Mouse (Mus musculus) adrenal gland, postnatal 14 days (tissue): ENCODE measurements at regions not wholly inside any gene's neighbourhood (a gene's known extent, or its start where the extent isn't known, plus 50 kb on each side); places are given as distances from the start of the nearest gene placed in this dataset.

Experiments used
- DNase-seq: peaks from one replicate; pipeline ENCODE4 v3.0.0; 2021; ENCODE audit warnings: mixed read lengths

DNA sequence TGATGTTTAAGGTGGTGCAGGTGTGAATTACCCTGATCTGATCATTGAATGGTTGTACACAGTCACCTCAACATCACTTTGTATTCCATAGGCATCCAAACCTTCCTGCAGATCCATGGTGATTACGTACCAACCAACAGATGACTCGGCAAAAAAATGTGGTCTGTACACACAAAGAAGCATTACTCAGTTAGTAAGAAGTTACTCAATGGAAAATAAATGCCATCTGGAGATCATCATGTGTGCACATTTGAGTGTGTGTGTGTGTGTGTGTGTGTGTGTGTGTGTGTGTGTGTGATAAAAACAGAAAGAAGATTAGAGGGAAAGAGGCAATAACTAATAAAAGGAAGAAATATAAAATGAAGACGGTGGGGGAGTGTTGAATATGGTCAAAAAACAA, 1512.2 kb upstream of the Gm6569 start:
- DNase-seq, result no peak

DNA sequence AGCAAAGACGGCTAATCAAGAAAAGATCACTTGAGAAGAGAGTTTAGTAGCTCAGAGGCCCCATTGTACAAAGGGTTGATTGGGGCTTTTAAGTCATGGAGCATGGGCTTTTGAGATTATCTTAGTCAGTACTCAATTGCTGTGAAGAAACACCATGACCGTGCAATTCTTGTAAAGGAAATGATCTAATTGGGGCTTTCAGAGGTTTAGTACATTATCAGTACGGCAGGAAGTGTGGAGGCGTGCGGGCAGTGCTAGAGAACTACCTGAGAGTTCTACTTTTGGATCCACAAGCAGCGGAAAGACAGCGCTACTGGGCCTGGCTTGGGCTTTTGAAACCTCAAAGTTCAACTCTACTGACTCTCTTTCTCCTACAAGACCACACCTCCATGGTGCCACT, 1511.2 kb upstream of the Gm6569 start:
- no peak for DNase-seq

DNA sequence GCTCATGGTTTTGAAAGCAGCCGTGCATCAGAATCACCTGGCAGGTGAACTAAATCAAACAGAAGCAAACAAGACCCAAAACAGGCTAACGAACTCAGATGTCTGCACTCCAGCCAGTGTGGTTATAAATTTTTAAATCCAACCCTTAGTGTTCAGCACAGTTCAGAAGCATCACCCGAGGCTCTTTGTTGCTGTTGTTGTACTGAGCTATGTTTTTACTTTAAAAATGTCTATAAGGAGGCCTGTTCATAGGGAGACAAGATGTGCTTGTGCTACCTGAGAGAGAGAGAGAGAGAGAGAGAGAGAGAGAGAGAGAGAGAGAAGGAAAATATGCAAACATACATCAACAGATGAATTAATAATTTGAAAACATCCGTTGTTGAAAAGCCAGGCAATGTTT, 1503.1 kb upstream of the Gm6569 start:
- no peak for DNase-seq

DNA sequence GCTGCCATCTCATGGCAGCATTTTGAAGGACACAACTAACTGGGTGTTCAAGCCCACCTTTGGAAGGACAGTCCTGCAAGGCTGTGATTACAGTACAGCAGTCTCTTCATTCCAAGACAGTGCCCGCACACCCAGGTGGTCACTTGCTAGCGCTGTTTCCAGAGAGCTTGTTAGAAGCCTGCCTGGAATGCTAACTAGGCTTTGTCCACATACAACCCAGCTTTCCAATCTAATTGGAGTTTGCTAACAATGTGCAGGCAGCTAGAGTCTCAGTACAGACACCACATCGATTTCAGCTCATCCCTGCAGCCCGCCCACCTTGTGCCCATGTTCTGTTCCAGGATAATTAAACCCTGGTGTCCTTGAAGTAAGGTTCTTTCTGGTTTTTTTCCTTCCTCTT, 1499.9 kb upstream of the Gm6569 start:
- DNase-seq, result no peak

DNA sequence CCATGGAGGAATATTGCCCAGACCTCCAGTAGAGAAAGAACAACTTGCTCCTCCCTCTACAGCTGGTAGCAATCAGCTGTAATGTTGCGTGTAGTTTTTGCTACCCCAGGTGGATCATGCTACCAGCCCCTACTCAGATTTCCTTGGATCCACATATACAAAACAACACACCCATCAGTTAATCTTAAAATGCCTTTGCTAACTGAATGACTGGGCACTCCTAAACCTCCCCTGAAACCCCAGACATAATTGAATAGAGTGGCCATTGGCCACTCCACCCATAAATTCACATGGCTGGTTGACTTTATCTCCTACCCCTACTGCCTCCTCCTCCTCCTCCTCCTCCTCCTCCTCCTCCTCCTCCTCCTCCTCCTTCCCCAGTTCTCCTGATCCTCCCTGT, 1494.7 kb upstream of the Gm6569 start:
- no peak for DNase-seq

DNA sequence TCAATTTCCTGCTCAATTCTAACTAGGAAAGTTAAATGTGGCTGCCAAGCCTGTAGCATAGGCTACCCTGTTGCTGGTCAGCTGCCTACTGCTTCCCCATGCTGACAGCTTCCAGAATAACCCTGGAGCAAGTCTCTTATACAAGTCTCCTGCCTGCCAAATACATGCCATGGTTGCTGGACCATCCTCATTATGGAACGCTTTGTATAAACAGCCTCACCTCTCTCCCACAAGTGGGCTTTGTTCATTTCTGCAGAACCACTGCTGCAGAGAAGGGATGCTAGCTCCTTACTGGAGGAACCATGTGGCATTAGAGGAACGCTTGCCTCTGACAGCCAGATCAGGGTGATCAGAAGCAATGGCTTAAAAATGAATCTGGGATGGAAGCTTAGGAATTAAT, 1492.4 kb upstream of the Gm6569 start:
- no peak for DNase-seq

DNA sequence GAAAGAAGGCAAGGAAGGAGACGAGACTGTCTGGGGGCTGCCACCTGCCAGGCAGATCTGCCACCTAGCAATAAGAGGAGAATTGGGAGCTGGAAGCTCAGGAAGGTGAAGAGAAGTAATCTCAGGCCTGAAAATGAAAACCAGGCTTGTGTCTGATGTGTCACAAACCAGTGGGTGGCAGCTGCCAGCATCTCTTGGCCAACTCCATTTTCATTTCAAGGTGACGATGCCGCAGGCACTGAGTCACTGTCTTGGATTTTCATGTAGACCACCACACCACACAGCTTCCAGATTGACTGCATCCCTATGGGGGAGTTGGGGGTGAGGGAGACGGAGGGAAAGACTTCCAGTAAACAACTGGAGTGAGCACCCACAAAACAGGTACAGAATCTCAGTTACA, 1491.9 kb upstream of the Gm6569 start:
- no peak for DNase-seq

DNA sequence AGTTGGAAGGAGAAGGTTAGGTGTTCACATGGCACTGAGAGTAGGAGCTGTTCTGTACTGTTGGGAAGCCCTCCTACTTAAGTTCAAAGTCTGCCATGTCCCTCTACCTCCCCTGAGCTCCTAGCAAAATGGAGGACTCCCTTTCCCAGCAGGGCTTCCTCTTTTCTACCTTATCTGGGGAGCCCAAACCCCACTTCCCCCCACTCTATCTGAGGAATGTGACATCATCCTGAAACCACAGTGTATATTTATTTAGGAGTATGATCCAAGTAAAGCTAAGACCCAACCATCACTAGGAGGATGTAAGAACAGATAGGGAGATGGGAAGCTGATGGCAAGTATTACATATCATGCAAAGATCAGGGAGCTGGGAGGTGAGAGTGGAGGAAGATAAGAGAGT, 1490.6 kb upstream of the Gm6569 start:
- no peak for DNase-seq

DNA sequence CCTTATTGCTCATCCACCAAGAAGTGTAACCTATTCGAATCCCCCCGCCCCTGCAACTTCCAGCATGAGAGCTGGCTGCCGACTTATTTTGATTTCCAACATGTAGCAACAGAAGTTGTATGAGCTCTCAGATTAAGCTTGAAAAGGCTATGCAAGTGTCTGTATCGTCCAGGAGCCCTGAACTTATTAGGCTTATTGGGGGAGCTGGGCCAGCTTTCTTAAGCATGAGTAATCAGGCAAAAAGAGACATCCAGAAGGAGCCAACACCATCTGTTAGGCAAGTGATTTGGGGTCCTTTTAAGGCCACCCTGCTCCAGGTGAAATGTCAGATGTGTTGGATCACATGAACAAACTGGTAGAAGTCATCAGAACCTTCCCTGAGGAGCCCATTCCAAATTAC, 1481.0 kb upstream of the Gm6569 start:
- DNase-seq, result no peak

DNA sequence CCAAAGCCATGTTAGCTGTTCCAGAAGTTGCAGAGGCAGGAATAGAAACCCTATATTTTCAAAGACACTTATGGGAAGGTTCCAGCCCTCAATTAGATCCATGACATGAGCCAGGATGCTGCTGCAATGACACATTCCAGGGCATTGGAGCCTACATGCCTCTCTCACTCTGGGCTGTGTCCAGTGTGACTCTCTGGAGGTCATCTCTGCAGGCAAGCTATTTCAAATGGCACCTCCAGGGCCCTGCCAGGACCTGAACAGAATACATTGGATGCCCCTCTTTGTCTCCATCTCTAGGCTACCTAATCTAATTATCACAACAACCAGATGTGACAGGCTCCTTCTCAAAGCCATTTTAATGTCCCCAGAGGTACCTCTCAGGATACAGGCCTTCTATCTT, 1478.7 kb upstream of the Gm6569 start:
- DNase-seq, result no peak

DNA sequence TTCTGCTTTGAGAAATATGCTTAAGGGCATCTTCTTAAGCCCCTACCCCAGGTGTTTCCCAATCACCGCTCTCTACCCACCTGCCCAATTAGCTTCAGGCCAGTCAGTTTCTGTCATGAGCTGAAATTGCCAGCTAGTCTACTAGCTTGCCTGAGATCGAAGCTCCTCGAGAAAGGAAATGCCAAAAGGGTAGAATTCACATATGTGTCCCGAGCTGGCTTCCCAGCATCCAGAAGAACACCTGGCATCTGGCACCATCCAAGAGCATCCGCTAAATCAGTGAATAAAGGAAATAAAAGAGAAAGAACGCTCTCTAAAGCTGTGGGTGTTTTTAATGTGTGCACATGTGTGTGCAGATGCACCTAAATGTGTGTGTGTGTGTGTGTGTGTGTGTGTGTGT, 1474.7 kb upstream of the Gm6569 start:
- no peak for DNase-seq

DNA sequence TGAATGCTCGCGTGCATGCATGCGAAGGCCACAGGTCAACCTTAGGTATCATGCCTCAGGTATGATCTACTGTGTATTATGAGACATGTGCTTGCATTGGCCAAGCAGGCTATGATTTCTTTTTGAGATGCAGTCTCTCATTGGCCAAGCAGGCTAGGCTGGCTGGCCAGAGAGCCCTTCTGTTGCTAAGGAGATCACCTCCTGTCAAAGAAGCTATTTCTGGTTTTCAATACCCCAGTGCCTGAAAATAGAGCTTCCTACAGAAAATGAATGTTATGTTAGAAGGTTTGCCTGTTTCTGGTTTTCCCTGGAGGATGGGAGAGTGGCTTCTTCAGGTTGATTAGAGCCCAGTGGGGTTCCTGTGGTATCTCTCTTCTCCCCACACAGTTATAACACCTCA, 1474.3 kb upstream of the Gm6569 start:
- no peak for DNase-seq

DNA sequence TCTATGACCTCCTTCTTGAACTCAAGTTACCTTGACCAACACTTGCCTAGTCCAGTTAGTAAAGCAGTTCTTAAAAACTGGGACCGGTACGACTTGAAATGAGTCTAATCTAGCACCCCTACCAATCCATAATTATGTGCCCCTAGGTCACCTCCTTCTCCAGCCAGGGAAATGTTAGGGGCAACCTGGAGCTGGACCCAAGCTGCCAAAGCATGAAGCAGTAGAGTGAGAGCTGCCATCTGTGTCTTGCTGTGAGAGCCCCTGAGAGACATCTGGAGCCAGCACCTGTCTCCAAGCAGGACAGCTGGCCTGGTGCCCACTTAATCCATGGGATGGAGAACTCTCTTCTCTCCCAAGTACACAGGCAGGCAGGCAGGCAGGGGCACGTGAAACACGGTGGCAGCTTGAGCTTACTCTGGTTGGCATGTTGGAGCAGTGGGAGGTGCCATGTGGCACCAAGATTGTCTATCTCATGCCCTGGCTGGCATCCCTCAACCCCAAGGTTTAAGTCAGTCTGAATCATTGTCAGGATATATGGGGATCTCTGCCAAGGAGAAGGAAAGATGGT, 1473.8 kb upstream of the Gm6569 start:
- no peak for DNase-seq

DNA sequence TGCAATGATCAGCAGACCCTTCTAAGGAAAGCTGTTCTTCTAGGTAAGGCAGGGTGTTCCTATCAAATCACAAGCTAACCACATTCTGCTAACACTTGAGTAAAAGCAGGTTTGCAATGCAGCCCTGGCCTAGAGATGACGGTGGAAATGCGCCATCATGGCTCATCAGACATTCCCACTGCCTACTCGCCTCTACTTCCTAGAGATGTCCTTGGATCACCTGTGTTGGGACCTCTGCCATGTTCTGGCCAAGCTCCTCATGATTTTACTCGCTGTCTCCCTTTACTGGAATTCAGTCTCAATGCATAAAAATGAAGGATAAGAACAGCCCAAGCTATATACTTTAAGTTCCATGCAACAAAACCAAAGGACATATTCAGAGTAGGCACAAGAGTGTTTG, 1461.3 kb upstream of the Gm6569 start:
- no peak for DNase-seq

DNA sequence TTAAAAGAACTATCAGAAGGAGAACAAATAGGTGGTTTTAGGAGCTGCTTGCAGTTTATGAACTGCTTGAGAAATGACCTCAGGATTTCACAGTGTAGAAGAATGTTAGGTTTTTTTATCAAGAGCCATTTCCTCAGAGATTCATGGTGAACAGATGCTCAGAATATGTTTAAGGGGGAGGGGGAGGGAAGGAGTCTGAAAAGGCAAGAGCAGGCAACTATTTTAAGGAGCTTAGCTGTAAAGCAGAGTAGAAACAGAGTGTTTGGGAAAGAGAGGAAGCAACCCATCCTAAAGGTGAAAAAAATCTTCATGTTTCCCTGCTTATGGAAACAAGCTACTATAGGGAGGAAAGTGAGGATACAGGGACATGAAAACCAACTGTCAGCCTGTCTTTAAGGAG, 1457.2 kb upstream of the Gm6569 start:
- DNase-seq, result no peak

DNA sequence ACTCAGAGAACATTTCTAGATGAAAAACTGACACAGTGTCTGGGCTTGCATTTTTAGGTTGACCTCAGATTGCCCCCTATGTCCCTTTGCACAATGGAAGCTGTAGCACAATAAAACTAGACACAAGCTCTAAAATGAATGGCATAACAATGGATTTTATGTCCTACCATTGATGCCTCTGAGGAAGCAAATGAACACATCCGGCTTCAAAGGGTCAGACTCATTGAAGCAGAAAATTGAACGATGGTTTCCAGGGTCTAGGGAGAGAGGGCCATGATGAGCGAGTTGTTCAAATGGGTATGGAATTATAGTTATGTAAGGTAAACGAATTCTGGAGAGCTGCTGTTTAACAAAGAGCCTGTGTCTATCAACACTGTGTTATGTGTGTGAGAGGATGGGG, 1455.1 kb upstream of the Gm6569 start:
- no peak for DNase-seq

DNA sequence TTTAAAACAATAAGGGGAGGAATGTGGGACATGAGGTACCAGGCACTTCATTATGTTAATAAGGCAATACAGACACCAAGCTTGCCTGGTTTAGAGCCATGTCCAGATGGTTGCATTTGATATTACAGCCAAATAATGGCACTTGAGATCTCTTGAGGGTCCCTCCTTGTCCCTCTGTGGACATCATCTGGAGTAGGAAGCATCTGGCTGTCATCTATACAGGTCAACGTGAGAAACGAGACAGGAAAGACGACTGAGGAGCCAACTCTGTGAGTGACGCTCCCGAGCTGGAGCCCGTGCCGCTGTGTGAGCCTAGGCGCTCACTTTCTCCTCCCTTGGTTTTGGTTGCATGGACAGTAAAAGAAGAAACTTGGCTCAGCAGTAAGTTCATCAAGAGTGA, 1453.2 kb upstream of the Gm6569 start:
- no peak for DNase-seq

DNA sequence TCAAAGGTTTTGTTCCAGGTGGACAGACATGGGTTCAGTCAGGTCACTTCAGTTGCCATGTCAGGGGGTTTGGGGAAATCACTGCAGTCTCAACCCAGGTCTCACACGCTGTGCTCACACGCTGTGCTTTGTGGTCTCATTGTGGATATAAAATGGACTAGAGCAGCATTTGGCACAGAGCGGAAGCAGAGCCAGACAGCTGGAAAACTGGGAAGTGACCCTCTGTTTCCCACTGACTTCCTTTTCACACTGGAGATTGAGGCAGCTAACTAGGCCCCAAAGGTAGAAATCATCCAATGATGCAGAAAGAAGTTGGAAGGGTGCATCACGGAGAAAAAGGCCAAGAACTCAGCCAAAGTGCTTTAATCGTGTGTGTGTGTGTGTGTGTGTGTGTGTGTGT, 1452.6 kb upstream of the Gm6569 start:
- no peak for DNase-seq

DNA sequence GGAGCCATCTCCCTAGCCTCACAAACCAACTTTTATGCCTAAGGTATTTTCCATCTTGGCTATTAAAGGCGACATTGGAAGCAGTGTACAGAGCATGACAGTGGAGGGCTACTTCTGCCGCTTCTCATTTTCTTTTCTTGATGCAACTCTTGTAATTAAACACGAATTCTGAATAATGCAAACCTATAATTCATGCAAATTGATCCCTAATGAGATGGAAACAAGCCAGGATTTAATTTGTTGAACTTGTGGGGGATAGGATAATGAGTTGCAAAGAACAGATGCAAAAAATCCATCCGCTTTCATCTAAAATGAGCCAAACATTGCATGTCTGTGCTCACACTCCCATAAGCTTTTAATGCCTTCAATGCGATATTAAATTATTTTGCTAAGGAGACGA, 1451.8 kb upstream of the Gm6569 start:
- DNase-seq, result no peak

DNA sequence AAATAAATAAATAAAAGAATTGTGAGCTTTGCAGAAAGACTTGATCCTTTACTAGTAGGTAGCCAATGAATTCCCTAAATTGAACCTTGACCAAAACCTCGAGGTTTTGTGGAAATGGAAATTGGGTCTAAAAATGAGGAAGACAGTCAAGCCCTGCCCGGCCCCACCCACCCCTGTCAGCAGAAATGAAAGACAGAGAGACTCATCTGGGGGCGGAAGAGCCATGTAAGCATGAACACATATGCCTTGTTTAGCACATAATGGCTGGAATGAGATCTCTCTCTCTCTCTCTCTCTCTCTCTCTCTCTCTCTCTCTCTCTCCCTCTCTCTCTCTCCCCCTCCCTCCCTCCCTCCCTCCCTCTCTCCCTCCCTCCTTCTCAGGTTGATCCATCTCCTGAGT, 1451.3 kb upstream of the Gm6569 start:
- DNase-seq, result no peak

DNA sequence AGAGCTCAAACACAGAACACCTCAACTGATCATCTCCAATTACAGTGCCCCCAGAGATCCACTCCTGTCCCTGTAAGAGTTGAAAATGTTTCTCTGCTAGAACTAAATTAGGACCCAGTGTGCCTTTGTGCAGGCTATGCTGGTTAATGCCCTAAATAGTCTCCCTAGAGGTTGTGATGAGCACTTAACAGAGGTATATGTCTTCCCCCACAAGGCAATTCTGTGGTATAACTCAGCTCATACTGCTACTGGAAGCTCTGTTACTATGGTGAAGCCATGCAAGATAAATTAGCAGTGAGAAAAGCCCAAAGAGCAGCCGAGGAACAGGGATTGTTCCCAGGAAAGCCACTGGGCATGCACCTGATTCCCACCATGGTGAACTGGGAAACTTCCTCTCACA, 1450.9 kb upstream of the Gm6569 start:
- DNase-seq, result no peak

DNA sequence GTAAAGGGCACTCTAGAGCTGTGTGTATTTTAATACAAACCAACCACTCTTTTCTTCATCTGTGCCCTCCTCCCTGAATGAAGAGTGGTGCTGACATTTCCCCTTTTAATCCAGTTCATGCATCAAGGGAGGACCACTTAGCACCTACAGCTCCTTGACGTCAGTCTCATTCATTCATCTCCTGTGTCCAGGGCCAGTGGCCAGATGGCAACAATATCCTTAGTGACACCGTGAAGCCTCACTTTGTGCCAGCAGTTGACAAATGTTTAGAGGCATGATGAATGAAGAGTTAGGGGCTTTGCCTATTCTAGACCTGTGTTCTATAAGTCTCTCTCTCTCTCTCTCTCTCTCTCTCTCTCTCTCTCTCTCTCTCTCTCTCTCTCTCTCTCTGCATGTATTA, 1441.1 kb upstream of the Gm6569 start:
- DNase-seq, result no peak

DNA sequence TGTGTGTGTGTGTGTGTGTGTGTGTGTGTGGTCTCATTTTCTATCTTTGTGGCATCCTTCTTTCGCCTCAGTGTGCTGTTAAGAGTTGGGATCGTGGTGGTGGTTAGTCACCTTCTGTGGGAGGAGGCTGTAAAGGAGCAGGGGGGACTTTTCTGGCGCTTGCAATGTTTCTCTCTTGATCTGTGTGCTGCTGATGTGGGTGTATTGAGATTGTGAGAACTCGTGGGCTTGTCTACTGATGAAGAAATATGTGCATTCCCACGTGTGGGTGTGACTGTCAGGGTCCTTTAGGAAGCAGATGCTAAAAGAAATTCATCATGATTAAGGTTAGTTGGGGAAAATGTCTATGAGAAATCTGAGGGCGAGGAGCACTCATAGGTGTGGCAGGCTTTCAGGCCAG, 1422.4 kb upstream of the Gm6569 start:
- no peak for DNase-seq
